Mouse (Mus musculus): ENCODE measurements around the gene Syt6. TPM values are rescaled to one million over a fixed set of nuclear protein-coding genes. Genes with fewer than 3 reads are reported as not detected.

The Syt6 gene
- polyA plus RNA-seq, 1 experiment from 2014 or later = 0.21 TPM

- no peak for ATAC-seq (ENCODE audit: insufficient number of reproducible peaks, low FRiP score, low TSS enrichment, low read depth)
- WGBS = 41% methylated on average over 5 of the region's 5 CpGs
- H3K9ac ChIP-seq (ENCODE audit: low read length) = no peak overlapping the region
These were observed 24.8 kb upstream of the Syt6 start for GRCm38 (mm10) chr3:103550236-103550635.

GRCm38 (mm10) chr3:103567226-103567625, 7.8 kb upstream of the Syt6 start:
- DNase-seq (ENCODE audit: low spot score) = no peak
- Histone ChIP-seq H3K36me3 (ENCODE audit: control insufficient read depth, insufficient read depth, low read length) (no peaks in the 10 kb centered on the region), H3K4me2 (ENCODE audit: low read depth, severe bottlenecking) (no peak overlapping the region), H3K9ac (ENCODE audit: low read length) (no peak overlapping the region), H3K4me3 (ENCODE audit: low read depth, low read length) (no peak overlapping the region), H3K27me3 (ENCODE audit: control insufficient read depth, insufficient read depth, low read length) (peaks cover 3% of the 10 kb centered on the region), H3K27ac (replicated peaks; ENCODE audit: low read depth, low read length) (no peak overlapping the region), H3K4me1 (ENCODE audit: control insufficient read depth, insufficient read depth, low read length) (no peaks in the 10 kb centered on the region), H3K9me3 (ENCODE audit: control insufficient read depth, low read length) (no peaks in the 10 kb centered on the region)
- no peak for ATAC-seq (ENCODE audit: insufficient number of reproducible peaks, low FRiP score, low TSS enrichment, low read depth)
- 62% methylated on average over 3 of the region's 3 CpGs for WGBS

More at GRCm38 (mm10) chr3:103550236-103550635, 24.8 kb upstream of the Syt6 start:
- Histone ChIP-seq H3K4me2 (ENCODE audit: low read depth, severe bottlenecking) (no peak overlapping the region), H3K27me3 (ENCODE audit: control insufficient read depth, insufficient read depth, low read length) (no peaks in the 10 kb centered on the region), H3K9me3 (ENCODE audit: control insufficient read depth, low read length) (no peaks in the 10 kb centered on the region), H3K36me3 (ENCODE audit: control insufficient read depth, insufficient read depth, low read length) (no peaks in the 10 kb centered on the region), H3K4me1 (ENCODE audit: control insufficient read depth, insufficient read depth, low read length) (no peaks in the 10 kb centered on the region), H3K4me3 (ENCODE audit: low read depth, low read length) (no peak overlapping the region), H3K27ac (replicated peaks; ENCODE audit: low read depth, low read length) (no peak overlapping the region)
- no peak for DNase-seq (ENCODE audit: low spot score)

DNA sequence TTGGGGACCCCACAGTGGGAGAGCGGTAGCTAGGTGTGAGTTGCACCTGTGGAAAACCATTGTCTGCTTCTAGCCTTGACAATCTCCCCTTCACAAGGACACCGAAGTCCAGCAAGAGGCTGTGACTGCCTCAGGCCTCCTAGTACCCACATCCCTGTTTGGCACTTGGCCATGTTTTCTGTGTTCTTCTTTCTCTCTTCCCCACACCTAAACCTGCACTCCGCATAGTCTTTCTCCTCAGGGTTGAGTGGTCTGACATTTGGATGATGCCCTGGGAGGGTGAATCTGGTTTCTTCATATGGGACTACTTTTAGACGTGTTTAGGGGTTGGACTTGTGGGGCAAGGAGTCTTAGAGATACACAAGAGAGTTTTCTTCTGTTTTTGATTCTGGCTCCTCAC, 2.5 kb upstream of the Syt6 start:
- Histone ChIP-seq H3K27me3 (ENCODE audit: control insufficient read depth, insufficient read depth, low read length) (peaks cover 54% of the 10 kb centered on the region), H3K27ac (replicated peaks; ENCODE audit: low read depth, low read length) (no peak overlapping the region), H3K4me3 (ENCODE audit: low read depth, low read length) (no peak overlapping the region), H3K36me3 (ENCODE audit: control insufficient read depth, insufficient read depth, low read length) (no peaks in the 10 kb centered on the region), H3K9me3 (ENCODE audit: control insufficient read depth, low read length) (no peaks in the 10 kb centered on the region), H3K4me2 (ENCODE audit: low read depth, severe bottlenecking) (no peak overlapping the region), H3K9ac (ENCODE audit: low read length) (no peak overlapping the region), H3K4me1 (ENCODE audit: control insufficient read depth, insufficient read depth, low read length) (peaks cover 4% of the 10 kb centered on the region)
- WGBS = 69% methylated on average over 4 of the region's 4 CpGs
- DNase-seq (ENCODE audit: low spot score) (no peak), ATAC-seq (ENCODE audit: insufficient number of reproducible peaks, low FRiP score, low TSS enrichment, low read depth) (no peak)

- Histone ChIP-seq H3K27me3 (ENCODE audit: control insufficient read depth, insufficient read depth, low read length) (peaks cover 60% of the 10 kb centered on the region), H3K4me3 (ENCODE audit: low read depth, low read length) (no peak overlapping the region), H3K27ac (replicated peaks; ENCODE audit: low read depth, low read length) (no peak overlapping the region), H3K36me3 (ENCODE audit: control insufficient read depth, insufficient read depth, low read length) (no peaks in the 10 kb centered on the region), H3K4me1 (ENCODE audit: control insufficient read depth, insufficient read depth, low read length) (peaks cover 4% of the 10 kb centered on the region), H3K4me2 (ENCODE audit: low read depth, severe bottlenecking) (peak overlapping the region; percentile 21; the same call in 1 of the 2 replicates), H3K9me3 (ENCODE audit: control insufficient read depth, low read length) (no peaks in the 10 kb centered on the region), H3K9ac (ENCODE audit: low read length) (no peak overlapping the region)
- DNase-seq (ENCODE audit: low spot score) (no peak), ATAC-seq (ENCODE audit: insufficient number of reproducible peaks, low FRiP score, low TSS enrichment, low read depth) (no peak)
- 1% methylated on average over 20 of the region's 20 CpGs for WGBS
These were observed 1.8 kb upstream of the Syt6 start for GRCm38 (mm10) chr3:103573106-103573790.

GRCm38 (mm10) chr3:103573791-103574166, 1.3 kb upstream of the Syt6 start:
- under 1% methylated on average over 14 of the region's 14 CpGs for WGBS
- Histone ChIP-seq H3K9me3 (ENCODE audit: control insufficient read depth, low read length) (no peaks in the 10 kb centered on the region), H3K27me3 (ENCODE audit: control insufficient read depth, insufficient read depth, low read length) (peaks cover 60% of the 10 kb centered on the region), H3K4me2 (ENCODE audit: low read depth, severe bottlenecking) (peak overlapping the region; percentile 21; the same call in 1 of the 2 replicates), H3K27ac (replicated peaks; ENCODE audit: low read depth, low read length) (no peak overlapping the region), H3K9ac (ENCODE audit: low read length) (no peak overlapping the region), H3K36me3 (ENCODE audit: control insufficient read depth, insufficient read depth, low read length) (no peaks in the 10 kb centered on the region), H3K4me1 (ENCODE audit: control insufficient read depth, insufficient read depth, low read length) (peaks cover 4% of the 10 kb centered on the region), H3K4me3 (ENCODE audit: low read depth, low read length) (no peak overlapping the region)
- DNase-seq (ENCODE audit: low spot score) (peak; percentile 94), ATAC-seq (ENCODE audit: insufficient number of reproducible peaks, low FRiP score, low TSS enrichment, low read depth) (peak; percentile 52; the same call in 1 of the 2 replicates)

GRCm38 (mm10) chr3:103574566-103575155, 370 bp upstream of the Syt6 start:
- Histone ChIP-seq H3K36me3 (ENCODE audit: control insufficient read depth, insufficient read depth, low read length) (no peaks in the 10 kb centered on the region), H3K27ac (replicated peaks; ENCODE audit: low read depth, low read length) (no peak overlapping the region), H3K27me3 (ENCODE audit: control insufficient read depth, insufficient read depth, low read length) (peaks cover 60% of the 10 kb centered on the region), H3K4me2 (ENCODE audit: low read depth, severe bottlenecking) (no peak overlapping the region), H3K9me3 (ENCODE audit: control insufficient read depth, low read length) (no peaks in the 10 kb centered on the region), H3K9ac (ENCODE audit: low read length) (no peak overlapping the region), H3K4me1 (ENCODE audit: control insufficient read depth, insufficient read depth, low read length) (peaks cover 4% of the 10 kb centered on the region), H3K4me3 (ENCODE audit: low read depth, low read length) (no peak overlapping the region)
- ATAC-seq (ENCODE audit: insufficient number of reproducible peaks, low FRiP score, low TSS enrichment, low read depth) = no peak
- no peak for DNase-seq (ENCODE audit: low spot score)
- WGBS = 8% methylated on average over 22 of the region's 22 CpGs

GRCm38 (mm10) chr3:103575893-103576641, 1.0 kb downstream of the Syt6 start:
- peak; percentile 48 for DNase-seq (ENCODE audit: low spot score)
- no peaks in the 10 kb centered on the region for H3K9me3 ChIP-seq (ENCODE audit: control insufficient read depth, low read length)
- peaks cover 60% of the 10 kb centered on the region for H3K27me3 ChIP-seq (ENCODE audit: control insufficient read depth, insufficient read depth, low read length)
- WGBS = under 1% methylated on average over 66 of the region's 69 CpGs
- peak overlapping the region; percentile 88 for H3K4me2 ChIP-seq (ENCODE audit: low read depth, severe bottlenecking)
- no peak for ATAC-seq (ENCODE audit: insufficient number of reproducible peaks, low FRiP score, low TSS enrichment, low read depth)
- no peaks in the 10 kb centered on the region for H3K36me3 ChIP-seq (ENCODE audit: control insufficient read depth, insufficient read depth, low read length)
- peaks cover 4% of the 10 kb centered on the region for H3K4me1 ChIP-seq (ENCODE audit: control insufficient read depth, insufficient read depth, low read length)
- H3K27ac ChIP-seq (replicated peaks; ENCODE audit: low read depth, low read length) = no peak overlapping the region
- peak overlapping the region; percentile 39 for H3K4me3 ChIP-seq (ENCODE audit: low read depth, low read length)
- H3K9ac ChIP-seq (ENCODE audit: low read length) = peak overlapping the region; percentile 45

DNA sequence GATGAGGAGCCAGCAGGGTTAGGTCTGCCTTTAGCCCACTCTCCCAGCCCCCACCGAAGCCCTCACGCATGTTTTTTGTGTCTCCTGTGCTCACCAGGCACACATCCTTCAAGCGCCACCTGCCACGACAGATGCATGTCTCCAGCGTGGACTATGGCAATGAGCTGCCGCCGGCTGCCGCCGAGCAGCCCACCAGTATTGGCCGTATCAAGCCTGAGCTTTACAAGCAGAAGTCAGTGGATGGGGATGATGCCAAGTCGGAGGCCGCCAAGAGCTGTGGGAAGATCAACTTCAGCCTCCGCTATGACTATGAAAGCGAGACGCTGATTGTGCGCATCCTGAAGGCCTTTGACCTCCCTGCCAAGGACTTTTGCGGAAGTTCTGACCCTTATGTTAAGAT, 12.1 kb downstream of the Syt6 start:
- ATAC-seq (ENCODE audit: insufficient number of reproducible peaks, low FRiP score, low TSS enrichment, low read depth) = no peak
- no peak for DNase-seq (ENCODE audit: low spot score)
- no peak overlapping the region for H3K27ac ChIP-seq (replicated peaks; ENCODE audit: low read depth, low read length)
- 91% methylated on average over 17 of the region's 17 CpGs for WGBS
- no peaks in the 10 kb centered on the region for H3K27me3 ChIP-seq (ENCODE audit: control insufficient read depth, insufficient read depth, low read length)
- no peaks in the 10 kb centered on the region for H3K4me1 ChIP-seq (ENCODE audit: control insufficient read depth, insufficient read depth, low read length)
- no peak overlapping the region for H3K9ac ChIP-seq (ENCODE audit: low read length)
- no peaks in the 10 kb centered on the region for H3K9me3 ChIP-seq (ENCODE audit: control insufficient read depth, low read length)
- H3K4me3 ChIP-seq (ENCODE audit: low read depth, low read length) = no peak overlapping the region
- H3K4me2 ChIP-seq (ENCODE audit: low read depth, severe bottlenecking) = no peak overlapping the region
- no peaks in the 10 kb centered on the region for H3K36me3 ChIP-seq (ENCODE audit: control insufficient read depth, insufficient read depth, low read length)

All from limb, embryonic 11.5 days (tissue).